Mouse (Mus musculus) stomach, embryonic 14.5 days (tissue): ENCODE results near the gene Dock3. TPM values are rescaled to one million over a fixed set of nuclear protein-coding genes. Genes with fewer than 3 reads are reported as not detected.

Experiments
- ATAC-seq: fragments of 200-750 bp; cut with Nextera tagmentation; 2 replicates; pipeline ENCODE4 v1.8.0; 2017; ENCODE audit warnings: low read depth, moderate TSS enrichment; ENCODE audit not compliant: insufficient number of reproducible peaks, insufficient read depth, low FRiP score
- H3K27ac ChIP-seq: fragments of 300-500 bp; sonication (generic); 2 replicates; pipeline ENCODE4 v1.5.1; 2014; ENCODE audit warnings: mild to moderate bottlenecking, low read length, moderate library complexity, mixed read lengths
- H3K27me3 ChIP-seq: fragments of 300-500 bp; sonication (generic); 2 replicates; pipeline ENCODE4 v1.6.1; 2014; ENCODE audit warnings: low read length, control low read depth, mixed read lengths; ENCODE audit not compliant: control insufficient read depth, insufficient read depth
- H3K36me3 ChIP-seq: fragments of 300-500 bp; sonication (generic); 2 replicates; pipeline ENCODE4 v1.6.1; 2014; ENCODE audit warnings: mild to moderate bottlenecking, control low read depth, low read length, moderate library complexity, mixed read lengths; ENCODE audit not compliant: control insufficient read depth, insufficient read depth
- H3K4me1 ChIP-seq: fragments of 300-500 bp; sonication (generic); 2 replicates; pipeline ENCODE4 v1.6.1; 2014; ENCODE audit warnings: low read length, control low read depth, mixed read lengths; ENCODE audit not compliant: control insufficient read depth, insufficient read depth
- H3K4me2 ChIP-seq: fragments of 300-500 bp; sonication (generic); replicated peaks from 2 replicates; pipeline ENCODE4 v1.6.1; 2014; ENCODE audit warnings: low read depth, low read length, control low read depth
- H3K4me3 ChIP-seq: fragments of 300-500 bp; sonication (generic); 2 replicates; pipeline ENCODE4 v1.5.1; 2014; ENCODE audit warnings: low read depth, low read length, control low read depth
- H3K9ac ChIP-seq: fragments of 300-500 bp; sonication (generic); replicated peaks from 2 replicates; pipeline ENCODE4 v1.6.1; 2014; ENCODE audit warnings: low read depth, mild to moderate bottlenecking, control low read depth, low read length, moderate library complexity, mixed read lengths
- H3K9me3 ChIP-seq: fragments of 300-500 bp; sonication (generic); 2 replicates; pipeline ENCODE4 v1.6.1; 2016; ENCODE audit warnings: low read depth, low read length, control low read depth; ENCODE audit not compliant: control insufficient read depth
- WGBS: fragments of 180-500 bp; shearing (Covaris S2); extraction: QIAGEN DNeasy Blood & Tissue Kit; methylation state at CpG from one replicate; pipeline ENCODE4 v1.1.7; 2014; 5-methylcytosine and 5-hydroxymethylcytosine counted together
- microRNA-seq: library from miRNA; unstranded; fragments of <30 nt; microRNA quantifications from one replicate; pipeline ENCODE4, GENCODE M21; 2016
- polyA plus RNA-seq: library from polyadenylated mRNA; unstranded; fragments of >200 nt; fragmentation: Nextera tagmentation; extraction: Ambion mirVana; gene quantifications from 2 replicates; pipeline ENCODE4 v1.2.1, GENCODE M21; 2014

Dock3 gene
- polyA plus RNA-seq, 1 experiment from 2014 or later, result 0.88 TPM

DNA sequence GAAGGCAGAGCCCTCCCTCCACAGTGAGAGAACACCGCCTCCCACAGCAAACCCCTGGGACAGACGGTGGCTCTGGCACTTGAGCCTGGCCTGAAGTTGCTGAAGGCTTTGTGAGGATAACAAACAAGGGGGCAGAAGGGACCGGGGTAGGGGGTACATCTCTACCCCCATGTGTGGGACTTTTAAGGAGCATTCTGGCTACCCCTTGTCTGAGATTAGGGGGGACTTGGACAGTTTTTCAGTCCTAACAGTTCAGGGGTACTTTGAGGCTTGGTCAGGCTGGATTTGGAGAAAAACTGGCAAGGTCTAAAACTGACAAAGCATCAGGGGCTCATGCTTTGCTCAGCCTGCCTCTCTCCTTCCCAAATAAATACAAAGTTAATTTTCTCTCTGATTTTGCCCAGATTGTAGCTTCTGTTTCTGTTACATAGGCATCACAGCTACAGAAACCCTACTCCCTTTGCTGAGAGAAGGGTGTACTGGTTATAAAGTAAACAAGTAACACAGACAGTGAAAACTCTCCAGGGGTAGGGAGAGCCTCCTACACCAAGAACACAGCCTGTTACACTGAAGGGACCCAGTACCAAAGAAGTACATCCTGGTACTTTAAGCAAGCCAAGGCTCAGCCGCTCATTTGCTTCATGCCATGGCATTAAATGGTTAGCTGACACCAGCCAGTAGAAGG is 350.5 kb downstream of the Dock3 start:
- Histone ChIP-seq H3K4me2 (no peak overlapping the region), H3K27me3 (no peaks in the 10 kb centered on the region), H3K36me3 (peaks cover 48% of the 10 kb centered on the region), H3K4me1 (peaks cover 27% of the 10 kb centered on the region), H3K9me3 (no peaks in the 10 kb centered on the region), H3K27ac (no peak overlapping the region), H3K4me3 (no peak overlapping the region), H3K9ac (no peak overlapping the region)
- ATAC-seq, result no peak
- 70% methylated on average over 4 of the region's 4 CpGs for WGBS

GRCm38 (mm10) chr9:106879471-106879870 is 352.2 kb downstream of the Dock3 start:
- ATAC-seq, result no peak
- Histone ChIP-seq H3K4me1 (peaks cover 13% of the 10 kb centered on the region), H3K9ac (no peak overlapping the region), H3K4me3 (no peak overlapping the region), H3K36me3 (peaks cover 63% of the 10 kb centered on the region), H3K9me3 (no peaks in the 10 kb centered on the region), H3K27me3 (no peaks in the 10 kb centered on the region), H3K27ac (no peak overlapping the region), H3K4me2 (no peak overlapping the region)
- 79% methylated on average over 4 of the region's 4 CpGs for WGBS

GRCm38 (mm10) chr9:106876666-106877065 is 355.0 kb downstream of the Dock3 start:
- no peaks in the 10 kb centered on the region for H3K27me3 ChIP-seq
- 92% methylated on average over 3 of the region's 3 CpGs for WGBS
- H3K4me3 ChIP-seq, result no peak overlapping the region
- no peak overlapping the region for H3K9ac ChIP-seq
- H3K9me3 ChIP-seq, result no peaks in the 10 kb centered on the region
- no peaks in the 10 kb centered on the region for H3K4me1 ChIP-seq
- H3K36me3 ChIP-seq, result peaks cover 52% of the 10 kb centered on the region
- no peak overlapping the region for H3K4me2 ChIP-seq
- ATAC-seq, result no peak
- no peak overlapping the region for H3K27ac ChIP-seq

- H3K9ac ChIP-seq, result no peak overlapping the region
- H3K4me1 ChIP-seq, result no peaks in the 10 kb centered on the region
- no peaks in the 10 kb centered on the region for H3K9me3 ChIP-seq
- WGBS, result 80% methylated on average over 5 of the region's 5 CpGs
- H3K4me2 ChIP-seq, result no peak overlapping the region
- H3K36me3 ChIP-seq, result peaks cover 43% of the 10 kb centered on the region
- H3K27ac ChIP-seq, result no peak overlapping the region
- H3K27me3 ChIP-seq, result no peaks in the 10 kb centered on the region
- H3K4me3 ChIP-seq, result no peak overlapping the region
- ATAC-seq, result no peak
Observed at GRCm38 (mm10) chr9:106874216-106874615, 357.5 kb downstream of the Dock3 start.

DNA sequence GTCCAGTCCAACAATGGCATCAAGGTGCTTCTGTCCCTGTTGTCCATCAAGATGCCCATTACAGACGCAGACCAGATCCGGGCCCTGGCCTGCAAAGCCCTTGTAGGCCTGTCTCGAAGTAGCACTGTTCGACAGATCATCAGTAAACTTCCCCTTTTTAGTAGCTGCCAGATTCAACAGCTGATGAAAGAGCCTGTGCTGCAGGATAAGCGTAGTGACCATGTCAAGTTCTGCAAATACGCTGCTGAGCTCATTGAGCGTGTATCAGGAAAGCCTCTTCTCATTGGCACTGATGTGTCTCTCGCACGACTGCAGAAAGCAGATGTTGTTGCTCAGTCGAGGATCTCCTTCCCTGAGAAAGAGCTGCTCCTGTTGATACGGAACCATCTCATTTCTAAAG is 373.7 kb downstream of the Dock3 start:
- H3K27me3 ChIP-seq, result no peaks in the 10 kb centered on the region
- H3K4me3 ChIP-seq, result no peak overlapping the region
- no peaks in the 10 kb centered on the region for H3K4me1 ChIP-seq
- no peak overlapping the region for H3K4me2 ChIP-seq
- 90% methylated on average over 11 of the region's 11 CpGs for WGBS
- H3K9me3 ChIP-seq, result no peaks in the 10 kb centered on the region
- no peak overlapping the region for H3K27ac ChIP-seq
- H3K9ac ChIP-seq, result no peak overlapping the region
- H3K36me3 ChIP-seq, result peaks cover 65% of the 10 kb centered on the region
- no peak for ATAC-seq

DNA sequence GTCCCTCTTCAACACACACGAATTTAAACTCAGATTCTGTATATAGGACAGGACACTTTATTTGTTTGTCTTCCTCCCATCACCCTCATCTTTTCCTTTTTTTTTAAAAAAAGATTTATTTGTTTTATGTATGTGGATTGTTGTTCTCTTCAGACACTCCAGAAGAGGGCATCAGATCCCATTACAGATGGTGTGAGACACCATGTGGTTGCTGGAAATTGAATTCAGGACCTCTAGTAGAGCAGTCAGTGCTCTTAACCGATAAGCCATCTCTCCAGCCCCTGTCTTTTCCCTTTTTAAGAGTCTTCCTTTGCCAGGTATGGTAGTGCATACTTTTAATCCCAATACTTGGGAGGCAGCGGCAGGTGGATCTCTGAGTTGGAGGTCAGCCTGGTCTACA is 375.0 kb downstream of the Dock3 start:
- Histone ChIP-seq H3K4me1 (no peaks in the 10 kb centered on the region), H3K36me3 (peaks cover 64% of the 10 kb centered on the region), H3K9ac (no peak overlapping the region), H3K27me3 (no peaks in the 10 kb centered on the region), H3K4me3 (no peak overlapping the region), H3K4me2 (no peak overlapping the region), H3K27ac (no peak overlapping the region), H3K9me3 (no peaks in the 10 kb centered on the region)
- 86% methylated on average over 3 of the region's 3 CpGs for WGBS
- no peak for ATAC-seq

Small RNA genes lying within 50 kb of the gene (microRNA-seq; reads per million reads assigned to microRNA genes)
- not detected for gene Gm22238

Other genes starting within 250 kb of the Dock3 start
- 24.8 and 27.8 TPM in 2 replicates for gene Mapkapk3, start 58.0 kb upstream of the Dock3 start, polyA plus RNA-seq
- 8.0 and 9.5 TPM in 2 replicates for gene Cish, start 64.1 kb upstream of the Dock3 start, polyA plus RNA-seq
- gene Hemk1, start 106.4 kb upstream of the Dock3 start, polyA plus RNA-seq, result 12.4 and 12.9 TPM in 2 replicates
- gene 6430571L13Rik, start 108.7 kb upstream of the Dock3 start, polyA plus RNA-seq, result 0.13 and 0.19 TPM in 2 replicates
- gene Cacna2d2, start 167.7 kb upstream of the Dock3 start, polyA plus RNA-seq, result 0.43 and 0.70 TPM in 2 replicates